Comparison of ENCODE assay signal across 13 mouse cellular contexts in the genomic region with DNA sequence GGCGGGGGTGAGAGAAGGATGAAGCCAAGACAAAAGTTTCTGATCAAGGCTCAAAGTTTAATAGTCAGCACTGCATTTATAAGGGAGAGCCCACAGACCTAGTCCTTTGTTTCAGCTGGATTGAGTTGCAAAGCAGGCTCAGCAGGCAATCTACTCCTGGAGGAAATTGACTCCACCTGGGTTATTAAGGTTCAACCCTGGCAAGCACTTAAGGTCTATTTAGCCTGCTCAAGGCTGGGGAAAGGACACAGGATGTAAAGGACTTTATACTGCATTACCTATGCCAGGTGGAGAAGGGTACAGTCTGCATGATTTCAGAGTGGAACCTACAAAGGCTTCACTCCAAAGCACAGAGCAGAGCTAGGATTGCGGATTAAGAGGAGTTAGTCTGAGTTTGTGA.
"Had no signal": no experiment of that assay in that cellular context is flagged by ENCODE, and none has a peak within 500 bp of the region (broad histone marks: within the 10 kb centered on the region; RNA-seq: fewer than 3 reads in every experiment).

No protein-coding gene starts in this region.

- H3K36me3 ChIP-seq: kidney, embryonic 15.5 days; midbrain, embryonic 13.5 days; neural tube, embryonic 15.5 days had no signal

- DNase-seq: kidney, postnatal 14 days; left cerebral cortex, postnatal 4 days; lung, adult 18-20 months; lung, postnatal 36 days; right cerebral cortex, adult 18-20 months; right cerebral cortex, postnatal 25 days; thymus, adult 18-20 months; thymus, postnatal 14 days had no signal

- ATAC-seq: midbrain, embryonic 13.5 days had no signal

- H3K27ac ChIP-seq: kidney, embryonic 15.5 days; liver, embryonic 14.5 days; midbrain, embryonic 13.5 days; neural tube, embryonic 15.5 days had no signal

- H3K4me3 ChIP-seq: kidney, embryonic 15.5 days; midbrain, embryonic 13.5 days; myocyte; neural tube, embryonic 15.5 days had no signal

- H3K4me1 ChIP-seq: kidney, embryonic 15.5 days; midbrain, embryonic 13.5 days; neural tube, embryonic 15.5 days had no signal

- H3K27me3 ChIP-seq: kidney, embryonic 15.5 days; midbrain, embryonic 13.5 days; neural tube, embryonic 15.5 days had no signal

- H3K9ac ChIP-seq: kidney, embryonic 15.5 days; liver, embryonic 14.5 days; midbrain, embryonic 13.5 days; neural tube, embryonic 15.5 days had no signal

- H3K4me2 ChIP-seq: kidney, embryonic 15.5 days; midbrain, embryonic 13.5 days; neural tube, embryonic 15.5 days had no signal

- H3K9me3 ChIP-seq: kidney, embryonic 15.5 days; midbrain, embryonic 13.5 days; neural tube, embryonic 15.5 days had no signal
